Mouse (Mus musculus) heart, embryonic 13.5 days (tissue): ENCODE measurements around the gene Dgki. TPM values are rescaled to one million over a fixed set of nuclear protein-coding genes. Genes with fewer than 3 reads are reported as not detected.
A peak's percentile ranks its signal among the peaks of the same experiment; 100 is the strongest.

Source experiments
- ATAC-seq: fragments of 200-750 bp; cut with Nextera tagmentation; 2 replicates; pipeline ENCODE4 v1.8.0; 2017; ENCODE audit warnings: moderate TSS enrichment; ENCODE audit not compliant: insufficient number of reproducible peaks, low FRiP score, low TSS enrichment; ENCODE audit errors: extremely low read depth
- H3K27ac ChIP-seq: fragments of 300-500 bp; sonication (generic); replicated peaks from 2 replicates; pipeline ENCODE4 v1.5.1; 2015; ENCODE audit warnings: moderate library complexity, mild to moderate bottlenecking, inconsistent platforms
- H3K27me3 ChIP-seq: fragments of 300-500 bp; sonication (generic); replicated peaks from 2 replicates; pipeline ENCODE4 v1.6.1; 2015; ENCODE audit warnings: mild to moderate bottlenecking, inconsistent platforms
- H3K36me3 ChIP-seq: fragments of 300-500 bp; sonication (generic); 2 replicates; pipeline ENCODE4 v1.6.1; 2015; ENCODE audit warnings: mild to moderate bottlenecking, inconsistent platforms
- H3K4me1 ChIP-seq: fragments of 300-500 bp; sonication (generic); 2 replicates; pipeline ENCODE4 v1.6.1; 2015; ENCODE audit warnings: inconsistent platforms
- H3K4me2 ChIP-seq: fragments of 300-500 bp; sonication (generic); 2 replicates; pipeline ENCODE4 v1.6.1; 2015; ENCODE audit warnings: inconsistent platforms, mild to moderate bottlenecking, moderate library complexity
- H3K4me3 ChIP-seq: fragments of 300-500 bp; sonication (generic); 2 replicates; pipeline ENCODE4 v1.5.1; 2015; ENCODE audit warnings: moderate library complexity, mild to moderate bottlenecking, inconsistent platforms
- H3K9ac ChIP-seq: fragments of 300-500 bp; sonication (generic); 2 replicates; pipeline ENCODE4 v1.6.1; 2015; ENCODE audit warnings: inconsistent platforms, mild to moderate bottlenecking, moderate library complexity
- H3K9me3 ChIP-seq: fragments of 300-500 bp; sonication (generic); 2 replicates; pipeline ENCODE4 v1.6.1; 2016; ENCODE audit warnings: inconsistent platforms
- WGBS: fragments of 180-500 bp; shearing (Covaris S2); methylation state at CpG from one replicate; pipeline ENCODE4 v1.1.7; 2015; ENCODE audit warnings: mixed read lengths; 5-methylcytosine and 5-hydroxymethylcytosine counted together
- polyA plus RNA-seq: library from polyadenylated mRNA; unstranded; fragments of >200 nt; fragmentation: Nextera tagmentation; extraction: Ambion mirVana; gene quantifications from 2 replicates; pipeline ENCODE4 v1.2.1, GENCODE M21; 2015

The Dgki gene
- polyA plus RNA-seq, 1 experiment from 2014 or later: 0.63 TPM

DNA sequence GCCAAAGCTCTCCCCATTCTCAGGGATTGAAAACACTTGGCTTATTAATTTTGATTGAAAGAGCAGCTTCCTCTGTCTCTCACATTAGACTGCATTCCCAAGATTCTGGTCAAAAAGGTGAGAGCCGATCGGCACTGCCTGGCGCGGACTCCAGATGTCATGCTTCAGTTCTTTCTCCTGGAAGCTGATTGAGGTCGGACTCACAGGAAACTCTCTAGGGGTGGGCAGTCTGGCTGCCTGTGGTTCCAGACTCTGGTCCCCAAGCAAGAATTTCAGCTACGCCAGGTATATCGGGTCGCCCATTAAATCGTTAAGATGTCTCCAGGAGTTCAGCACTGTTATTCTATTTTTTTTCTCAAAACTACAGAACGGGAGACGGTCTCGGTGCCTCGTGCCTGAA, 102.2 kb downstream of the Dgki start:
- Histone ChIP-seq H3K36me3 (no peaks in the 10 kb centered on the region), H3K27ac (no peak overlapping the region), H3K9me3 (no peaks in the 10 kb centered on the region), H3K4me1 (peaks cover 33% of the 10 kb centered on the region), H3K4me2 (no peak overlapping the region), H3K4me3 (no peak overlapping the region), H3K27me3 (no peaks in the 10 kb centered on the region), H3K9ac (no peak overlapping the region)
- no peak for ATAC-seq
- WGBS: 62% methylated on average over 13 of the region's 13 CpGs

DNA sequence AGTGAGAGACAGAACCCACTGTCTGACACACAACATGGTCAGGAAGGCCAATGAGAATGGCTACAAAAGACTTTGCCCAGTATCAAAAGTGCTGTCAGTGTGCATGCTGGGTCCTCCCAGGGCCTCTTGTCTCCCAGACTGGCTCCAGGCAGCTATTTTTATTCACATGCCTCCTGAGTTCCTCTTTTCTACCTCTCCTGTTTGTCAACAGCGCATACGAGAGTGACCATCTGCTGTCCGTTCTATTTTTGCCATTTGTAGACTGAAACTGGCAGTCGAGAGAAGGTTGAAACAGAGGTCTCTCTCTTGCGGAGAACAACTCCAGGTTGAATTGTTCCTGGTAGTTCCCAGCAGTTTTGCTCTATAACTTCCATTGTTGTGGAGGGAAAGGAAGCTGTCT, 103.1 kb downstream of the Dgki start:
- Histone ChIP-seq H3K36me3 (no peaks in the 10 kb centered on the region), H3K4me1 (peaks cover 28% of the 10 kb centered on the region), H3K27ac (peak overlapping the region; percentile 76), H3K9me3 (no peaks in the 10 kb centered on the region), H3K4me2 (peak overlapping the region; percentile 25; the same call in 1 of the 2 replicates), H3K9ac (no peak overlapping the region), H3K4me3 (no peak overlapping the region), H3K27me3 (no peaks in the 10 kb centered on the region)
- 31% methylated on average over 5 of the region's 5 CpGs for WGBS
- ATAC-seq: no peak

DNA sequence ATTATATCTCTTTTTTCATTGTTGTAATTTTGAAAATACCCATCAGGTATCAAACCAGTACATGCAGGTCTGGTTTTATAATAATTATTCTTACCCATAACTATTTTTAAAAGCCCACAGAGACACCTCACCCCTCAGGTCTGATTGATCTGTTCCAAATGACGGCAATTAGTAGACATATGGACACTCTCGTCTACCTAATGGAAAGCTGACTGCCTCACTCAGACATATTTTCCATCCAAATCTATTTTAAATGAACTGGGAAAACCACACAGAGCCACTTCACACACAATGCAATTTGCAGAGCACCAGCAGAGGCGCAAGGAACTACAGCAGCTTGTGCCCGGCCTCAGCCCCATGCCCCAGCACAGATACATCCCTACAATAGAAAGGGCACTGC, 104.2 kb downstream of the Dgki start:
- H3K4me3 ChIP-seq: no peak overlapping the region
- no peak overlapping the region for H3K4me2 ChIP-seq
- WGBS: 66% methylated on average over 4 of the region's 4 CpGs
- H3K9me3 ChIP-seq: no peaks in the 10 kb centered on the region
- ATAC-seq: no peak
- H3K4me1 ChIP-seq: peaks cover 20% of the 10 kb centered on the region
- H3K9ac ChIP-seq: no peak overlapping the region
- no peaks in the 10 kb centered on the region for H3K36me3 ChIP-seq
- peak overlapping the region; percentile 76 for H3K27ac ChIP-seq
- H3K27me3 ChIP-seq: no peaks in the 10 kb centered on the region

DNA sequence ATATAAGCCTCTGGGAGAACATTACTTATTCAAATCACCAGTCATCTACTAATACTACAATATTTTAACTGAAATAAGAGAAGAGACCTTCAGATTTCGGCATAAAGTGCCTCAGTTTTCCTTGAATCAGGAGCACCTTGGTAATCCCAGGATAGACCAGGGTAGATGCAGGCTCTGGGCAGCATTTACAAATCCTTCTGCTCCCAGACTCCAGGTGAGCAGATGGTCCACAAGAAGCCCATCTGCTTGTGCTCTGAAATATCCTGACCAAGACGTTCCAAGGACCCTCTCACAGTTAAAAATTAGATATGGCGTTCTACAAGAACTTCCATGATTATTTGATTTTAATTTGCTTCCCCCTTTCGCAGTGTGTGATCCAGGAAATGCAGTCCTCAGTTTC, 118.0 kb downstream of the Dgki start:
- Histone ChIP-seq H3K9me3 (no peaks in the 10 kb centered on the region), H3K9ac (no peak overlapping the region), H3K36me3 (no peaks in the 10 kb centered on the region), H3K4me2 (no peak overlapping the region), H3K4me3 (no peak overlapping the region), H3K27ac (no peak overlapping the region), H3K4me1 (peaks cover 6% of the 10 kb centered on the region; the same call in 1 of the 2 replicates), H3K27me3 (no peaks in the 10 kb centered on the region)
- WGBS: 82% methylated on average over 4 of the region's 4 CpGs
- no peak for ATAC-seq

DNA sequence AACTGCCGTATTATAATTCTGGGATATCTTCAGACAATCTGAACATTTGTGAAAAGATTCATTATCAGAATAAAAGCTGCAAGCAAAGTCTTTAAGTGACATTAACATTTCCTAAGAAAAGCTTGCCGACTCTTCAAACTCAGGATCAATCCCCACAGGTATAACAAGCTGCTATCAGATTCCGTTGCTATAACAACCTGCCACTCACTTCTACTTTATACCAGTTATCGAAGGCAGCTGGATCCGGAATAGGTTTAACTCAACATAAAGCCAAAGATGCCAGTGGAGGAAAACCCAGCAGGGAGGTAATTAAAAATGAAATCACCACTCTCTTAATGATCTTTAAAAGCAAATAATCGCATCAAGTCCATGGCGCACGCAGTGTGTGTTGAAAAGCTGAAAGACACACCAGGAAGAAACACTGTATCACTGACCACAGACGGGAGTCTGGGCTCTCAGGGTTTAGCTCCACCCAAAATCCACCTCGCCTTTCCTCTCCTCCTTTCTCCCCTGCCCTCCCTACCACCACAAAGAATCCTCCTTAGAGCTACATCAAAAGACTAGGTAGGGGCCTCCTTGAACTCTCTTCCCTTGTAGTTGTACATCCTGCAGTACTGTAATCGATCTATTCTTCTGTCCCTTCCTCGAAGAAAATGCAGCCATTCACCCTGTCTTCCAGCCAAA, 128.7 kb downstream of the Dgki start:
- H3K4me2 ChIP-seq: no peak overlapping the region
- no peak overlapping the region for H3K27ac ChIP-seq
- no peak overlapping the region for H3K4me3 ChIP-seq
- H3K4me1 ChIP-seq: no peaks in the 10 kb centered on the region
- H3K9ac ChIP-seq: no peak overlapping the region
- ATAC-seq: no peak
- H3K36me3 ChIP-seq: 0 out of 2 replicates have a peak, but pooled peaks cover 5% of the 10 kb centered on the region
- no peaks in the 10 kb centered on the region for H3K27me3 ChIP-seq
- 78% methylated on average over 12 of the region's 12 CpGs for WGBS
- 0 out of 2 replicates have a peak, but pooled peaks cover 5% of the 10 kb centered on the region for H3K9me3 ChIP-seq

DNA sequence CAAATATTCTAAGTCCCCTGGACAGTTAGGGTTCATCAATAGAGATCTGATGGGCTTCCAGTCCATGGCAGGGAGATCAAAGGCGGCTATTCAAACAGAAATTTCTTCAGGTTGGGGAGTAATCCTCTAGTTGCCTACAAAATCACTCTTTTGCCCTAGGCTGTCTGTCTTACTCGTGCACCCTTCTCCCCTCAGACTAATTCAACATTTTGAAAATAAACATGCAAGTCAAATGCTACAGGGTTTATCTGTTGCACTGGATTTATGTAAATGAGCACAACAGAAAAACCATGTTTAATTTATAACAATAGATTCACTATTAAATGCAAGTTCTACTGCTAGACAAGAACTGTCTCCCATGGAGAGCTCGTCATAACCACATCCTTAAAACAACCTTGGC, 141.1 kb downstream of the Dgki start:
- Histone ChIP-seq H3K4me1 (0 out of 2 replicates have a peak, but pooled peaks cover 5% of the 10 kb centered on the region), H3K4me3 (no peak overlapping the region), H3K27me3 (no peaks in the 10 kb centered on the region), H3K9me3 (no peaks in the 10 kb centered on the region), H3K9ac (no peak overlapping the region), H3K36me3 (no peaks in the 10 kb centered on the region), H3K27ac (no peak overlapping the region), H3K4me2 (no peak overlapping the region)
- no peak for ATAC-seq
- WGBS: 68% methylated on average over 3 of the region's 3 CpGs

DNA sequence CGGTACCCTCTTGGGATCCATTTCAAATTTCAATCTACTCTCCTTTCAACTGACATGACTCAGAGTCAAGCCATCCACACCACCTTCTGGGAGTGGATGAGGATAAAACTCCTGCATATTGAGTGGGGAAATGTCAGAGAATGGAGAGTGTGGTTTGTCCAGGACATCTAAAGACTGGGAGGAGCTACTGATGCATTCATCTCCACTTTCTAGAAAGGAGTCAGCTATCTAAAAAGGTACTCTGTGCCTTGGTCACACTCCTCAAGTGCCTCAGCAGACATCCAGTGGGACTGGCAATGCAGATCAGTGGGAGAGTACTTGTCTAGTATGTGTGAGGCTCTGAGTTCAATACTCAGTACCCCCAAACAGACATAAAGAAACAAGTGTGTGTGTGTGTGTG, 145.9 kb downstream of the Dgki start:
- Histone ChIP-seq H3K4me2 (no peak overlapping the region), H3K4me3 (no peak overlapping the region), H3K4me1 (no peaks in the 10 kb centered on the region), H3K27me3 (no peaks in the 10 kb centered on the region), H3K27ac (no peak overlapping the region), H3K36me3 (no peaks in the 10 kb centered on the region), H3K9ac (no peak overlapping the region), H3K9me3 (no peaks in the 10 kb centered on the region)
- ATAC-seq: no peak
- WGBS: 88% methylated on average over 1 of the region's 1 CpGs

DNA sequence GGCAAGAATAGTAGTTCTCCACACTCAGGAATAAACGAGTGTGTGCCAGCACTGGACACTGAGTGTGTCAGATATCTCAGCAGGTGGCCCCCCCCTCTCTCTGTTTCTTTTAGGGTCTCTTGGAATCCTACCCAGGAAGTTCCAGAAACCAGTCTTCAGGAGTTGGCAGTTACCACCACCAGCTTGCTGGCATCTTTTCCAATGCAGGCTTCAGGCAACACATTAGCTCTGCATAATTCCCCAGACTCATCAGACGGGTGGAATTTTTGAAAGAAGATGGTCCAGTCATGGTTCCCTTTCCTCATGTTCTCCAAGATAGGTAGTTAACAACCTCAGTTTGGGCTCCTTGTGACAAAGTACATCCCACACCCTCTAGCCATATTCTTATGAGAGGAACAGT, 149.5 kb downstream of the Dgki start:
- Histone ChIP-seq H3K4me2 (no peak overlapping the region), H3K4me1 (no peaks in the 10 kb centered on the region), H3K4me3 (no peak overlapping the region), H3K9ac (no peak overlapping the region), H3K36me3 (no peaks in the 10 kb centered on the region), H3K27me3 (no peaks in the 10 kb centered on the region), H3K27ac (no peak overlapping the region), H3K9me3 (no peaks in the 10 kb centered on the region)
- ATAC-seq: no peak
- 67% methylated on average over 2 of the region's 2 CpGs for WGBS

DNA sequence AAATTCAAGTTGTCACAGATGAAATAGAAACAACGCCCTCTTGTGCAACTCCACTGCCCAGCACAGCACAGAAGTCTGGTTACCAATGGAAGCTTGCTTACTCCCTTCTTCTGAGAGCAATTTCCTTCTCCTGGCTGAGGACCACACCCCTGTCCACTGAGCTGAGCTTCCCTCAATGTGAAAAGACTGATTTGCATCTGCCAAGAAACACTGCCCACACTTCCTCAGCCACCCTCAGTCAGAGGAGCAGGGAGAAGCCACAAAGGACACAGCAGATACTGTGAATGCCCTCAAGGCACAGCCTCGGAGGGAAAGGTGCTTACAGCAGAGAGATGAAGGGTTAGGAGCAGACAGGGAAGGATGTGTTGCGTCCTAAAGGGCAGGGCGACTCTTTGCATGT, 149.9 kb downstream of the Dgki start:
- no peaks in the 10 kb centered on the region for H3K9me3 ChIP-seq
- no peak overlapping the region for H3K9ac ChIP-seq
- H3K36me3 ChIP-seq: no peaks in the 10 kb centered on the region
- H3K27ac ChIP-seq: no peak overlapping the region
- 74% methylated on average over 4 of the region's 4 CpGs for WGBS
- no peak overlapping the region for H3K4me2 ChIP-seq
- no peak overlapping the region for H3K4me3 ChIP-seq
- ATAC-seq: no peak
- no peaks in the 10 kb centered on the region for H3K27me3 ChIP-seq
- no peaks in the 10 kb centered on the region for H3K4me1 ChIP-seq

DNA sequence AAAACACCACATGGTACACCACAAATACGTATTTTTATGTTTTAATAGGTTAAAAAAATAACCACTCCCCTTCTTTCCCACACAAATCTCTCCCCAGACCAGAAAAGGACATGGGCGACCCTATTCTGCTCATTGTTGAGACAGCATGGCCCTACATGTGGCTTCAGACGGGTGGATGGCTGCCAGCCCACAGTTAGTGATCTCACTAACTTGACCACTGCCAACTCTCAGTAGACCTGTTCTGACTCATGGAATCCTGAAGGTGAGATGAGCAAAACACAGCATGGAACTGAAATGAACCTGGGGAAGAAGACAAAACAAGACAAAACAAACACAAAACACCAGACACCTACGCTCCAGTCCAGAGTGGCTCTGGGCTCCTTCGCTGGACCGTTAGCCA, 150.8 kb downstream of the Dgki start:
- 79% methylated on average over 6 of the region's 6 CpGs for WGBS

DNA sequence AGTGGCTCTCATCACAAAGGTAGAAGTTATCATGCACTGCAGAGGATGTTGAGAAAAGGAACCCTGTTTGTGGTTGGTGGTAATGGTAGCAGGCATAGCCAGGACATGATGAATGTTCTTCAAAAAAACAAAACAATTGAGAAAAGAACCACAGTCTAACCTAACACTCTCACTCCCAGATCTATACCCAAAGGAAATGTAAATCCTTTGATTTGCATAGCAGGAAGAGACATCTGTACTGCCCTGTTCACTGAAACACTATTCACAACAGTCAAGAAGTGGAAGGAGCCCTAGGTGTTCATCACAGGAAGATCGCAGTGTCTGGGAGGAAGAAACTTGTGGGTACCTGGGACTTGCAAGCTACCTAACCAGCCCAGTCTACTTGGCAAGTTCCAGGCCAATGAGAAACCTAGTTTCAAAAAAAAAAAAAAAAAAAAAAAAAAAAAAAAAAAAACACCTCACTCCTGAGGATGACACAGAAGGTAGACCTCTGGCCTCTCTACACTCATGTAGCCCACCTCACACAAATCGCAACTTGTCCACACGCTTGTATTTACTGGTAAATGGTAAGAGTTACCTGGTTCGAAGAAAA, 152.5 kb downstream of the Dgki start:
- Histone ChIP-seq H3K27ac (no peak overlapping the region), H3K36me3 (no peaks in the 10 kb centered on the region), H3K4me1 (peaks cover 23% of the 10 kb centered on the region), H3K9me3 (no peaks in the 10 kb centered on the region), H3K4me2 (no peak overlapping the region), H3K27me3 (no peaks in the 10 kb centered on the region), H3K4me3 (no peak overlapping the region), H3K9ac (no peak overlapping the region)
- 88% methylated on average over 4 of the region's 4 CpGs for WGBS
- ATAC-seq: no peak

More for the DNA sequence above, 150.8 kb downstream of the Dgki start:
- Histone ChIP-seq H3K27me3 (no peaks in the 10 kb centered on the region), H3K4me3 (no peak overlapping the region), H3K9me3 (no peaks in the 10 kb centered on the region), H3K9ac (no peak overlapping the region), H3K4me2 (no peak overlapping the region), H3K36me3 (no peaks in the 10 kb centered on the region), H3K27ac (no peak overlapping the region), H3K4me1 (peaks cover 6% of the 10 kb centered on the region)
- ATAC-seq: no peak

DNA sequence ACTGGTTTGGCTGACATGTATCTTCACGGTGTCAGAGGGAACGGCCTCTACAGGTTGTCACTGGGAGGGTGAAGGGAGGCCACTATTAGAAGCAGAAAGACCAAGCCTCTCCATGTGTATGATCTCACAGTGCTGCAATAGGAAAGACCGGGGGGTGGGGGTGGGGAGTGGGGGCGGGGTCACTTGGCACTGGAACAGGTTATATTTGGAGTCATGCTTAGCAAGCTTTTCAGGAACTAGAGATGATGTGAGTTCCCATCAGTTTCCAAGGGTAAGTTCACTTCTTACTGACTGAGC, 156.2 kb downstream of the Dgki start:
- WGBS: 21% methylated on average over 4 of the region's 4 CpGs
- no peaks in the 10 kb centered on the region for H3K9me3 ChIP-seq
- H3K4me1 ChIP-seq: peaks cover 24% of the 10 kb centered on the region
- no peaks in the 10 kb centered on the region for H3K36me3 ChIP-seq
- H3K27ac ChIP-seq: peak overlapping the region; percentile 75
- no peaks in the 10 kb centered on the region for H3K27me3 ChIP-seq
- H3K4me2 ChIP-seq: peak overlapping the region; percentile 35
- ATAC-seq: 0 out of 2 replicates have a peak, but pooled peaks have one; percentile 46
- no peak overlapping the region for H3K9ac ChIP-seq
- H3K4me3 ChIP-seq: no peak overlapping the region
